Mouse (Mus musculus) frontal cortex, adult 2 months (tissue): ENCODE data around the gene Lingo4. TPM values are rescaled to one million over a fixed set of nuclear protein-coding genes. Genes with fewer than 3 reads are reported as not detected.
A peak's percentile ranks its signal among the peaks of the same experiment; 100 is the strongest.

Experiments used
- DNase-seq, 2 experiments: peaks; one replicate each; pipeline ENCODE4 v3.0.0; 2022; ENCODE audit warnings: low spot score in 1 of 2; ENCODE audit errors: extremely low spot score in 1 of 2
- polyA plus RNA-seq: library from polyadenylated mRNA; depleted of rRNA; stranded (reverse); fragments of >200 nt; gene quantifications from 2 replicates; pipeline ENCODE4 v1.2.3, GENCODE M21; 2012

Gene Lingo4
- polyA plus RNA-seq, 1 experiment = 0.40 TPM

DNA sequence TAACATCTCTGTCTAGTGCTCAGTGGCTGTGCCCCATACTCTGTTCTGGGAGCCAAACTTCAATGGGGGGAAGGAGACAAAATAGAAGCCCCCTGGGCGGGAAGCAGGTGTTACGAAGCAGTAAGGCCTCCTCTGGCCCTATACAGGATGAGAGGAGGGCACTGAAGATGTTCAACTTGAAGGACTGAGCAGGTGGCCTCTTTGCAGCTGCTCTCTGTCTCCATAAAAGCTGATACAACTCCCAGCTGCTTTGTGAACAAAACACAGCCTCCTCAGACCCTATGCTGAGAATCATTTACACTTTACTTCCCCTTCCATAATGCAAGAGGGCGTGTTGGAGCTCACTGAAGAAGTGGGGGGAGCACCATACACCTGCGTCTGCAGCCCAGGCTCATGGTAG, 11.6 kb upstream of the Lingo4 start:
- no peak for DNase-seq

- DNase-seq = no peak
These were observed 10.9 kb upstream of the Lingo4 start for GRCm38 (mm10) chr3:94387391-94387790.

- no peak for DNase-seq
These were observed 10.3 kb upstream of the Lingo4 start for GRCm38 (mm10) chr3:94388047-94388446.

- no peak for DNase-seq
These were observed 8.9 kb upstream of the Lingo4 start for GRCm38 (mm10) chr3:94389420-94389819.

- DNase-seq = no peak
These were observed 7.3 kb upstream of the Lingo4 start for GRCm38 (mm10) chr3:94391001-94391400.

GRCm38 (mm10) chr3:94392128-94392527, 6.2 kb upstream of the Lingo4 start:
- no peak for DNase-seq

- DNase-seq = no peak
These were observed 5.3 kb upstream of the Lingo4 start for GRCm38 (mm10) chr3:94393049-94393448.

DNA sequence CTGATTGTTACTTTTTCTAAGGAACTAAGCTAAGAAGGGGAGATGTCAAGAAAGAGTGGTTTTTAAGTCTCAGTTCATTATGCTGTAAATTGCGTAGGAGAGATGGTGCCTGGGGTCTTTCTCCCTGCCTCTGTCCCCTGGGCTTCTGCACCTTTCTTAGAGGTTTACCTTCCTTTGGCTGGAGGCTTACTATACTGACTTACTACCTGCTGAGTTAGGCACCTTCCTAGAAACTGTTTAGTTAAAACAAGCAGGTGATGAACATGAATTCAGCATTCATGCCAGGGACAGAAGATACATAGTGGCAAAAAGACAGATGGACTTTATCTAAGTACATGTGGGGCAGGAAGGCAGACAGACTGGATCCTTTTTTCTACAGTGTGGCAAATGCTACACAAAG, 2.0 kb upstream of the Lingo4 start:
- no peak for DNase-seq

DNA sequence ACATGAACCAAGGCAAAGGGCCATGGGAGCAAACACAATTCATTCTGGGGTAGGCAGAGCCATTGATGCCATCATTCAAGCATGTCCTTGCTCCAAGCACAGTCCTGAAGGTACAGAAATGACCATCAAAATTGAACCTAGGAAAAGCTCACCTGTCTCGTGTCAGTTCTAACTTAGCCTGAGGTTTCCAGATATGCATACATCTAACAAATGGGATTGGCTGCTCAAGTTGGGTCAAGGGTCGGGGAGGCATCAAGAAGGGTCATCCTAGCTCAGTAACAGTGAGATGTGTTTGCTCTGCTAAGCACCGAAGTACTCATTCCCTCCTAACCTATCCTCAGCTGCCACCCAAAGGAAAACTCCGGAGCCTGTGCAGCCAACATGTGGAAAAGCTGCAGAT, 1.5 kb upstream of the Lingo4 start:
- DNase-seq = no peak

DNA sequence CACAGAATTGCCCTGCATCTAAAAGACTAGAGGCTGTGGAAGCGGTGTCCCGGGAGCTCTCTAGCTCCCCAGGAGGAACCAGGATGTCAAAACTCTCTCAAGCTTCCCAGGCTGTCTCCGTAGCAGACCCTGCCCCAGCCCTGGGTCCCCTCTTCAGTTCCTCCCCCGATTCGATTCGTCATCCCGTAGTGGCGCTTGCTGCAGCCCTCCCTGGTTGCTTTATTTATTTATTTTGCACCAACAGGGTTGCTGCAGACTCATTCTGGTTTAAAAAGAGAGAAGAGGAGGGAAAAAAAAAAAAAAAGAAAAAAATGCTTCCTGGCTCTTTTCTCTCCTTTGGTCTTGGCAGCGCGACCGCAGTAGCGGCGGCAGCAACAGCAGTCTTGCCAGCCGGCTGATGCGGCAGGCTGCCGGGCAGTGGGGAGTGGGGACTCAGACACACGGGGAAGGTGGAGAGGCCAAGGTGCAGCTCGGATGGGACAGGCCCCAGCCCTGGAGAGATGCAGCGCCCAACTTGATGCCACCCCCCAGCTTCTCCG, 695 bp downstream of the Lingo4 start:
- no peak for DNase-seq

GRCm38 (mm10) chr3:94399663-94400310, 1.5 kb downstream of the Lingo4 start:
- no peak for DNase-seq

DNA sequence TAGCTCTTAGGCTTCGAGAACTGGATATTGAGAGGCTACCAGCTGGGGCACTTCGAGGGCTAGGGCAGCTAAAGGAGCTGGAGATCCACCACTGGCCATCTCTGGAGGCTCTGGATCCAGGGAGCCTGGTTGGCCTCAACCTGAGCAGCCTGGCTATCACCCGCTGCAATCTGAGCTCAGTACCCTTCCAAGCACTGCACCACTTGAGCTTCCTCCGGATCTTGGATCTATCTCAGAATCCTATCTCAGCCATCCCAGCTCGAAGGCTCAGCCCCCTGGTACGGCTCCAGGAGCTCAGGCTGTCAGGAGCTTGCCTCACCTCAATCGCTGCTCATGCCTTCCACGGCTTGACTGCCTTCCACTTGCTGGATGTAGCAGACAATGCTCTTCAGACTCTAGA, 4.1 kb downstream of the Lingo4 start:
- no peak for DNase-seq

DNA sequence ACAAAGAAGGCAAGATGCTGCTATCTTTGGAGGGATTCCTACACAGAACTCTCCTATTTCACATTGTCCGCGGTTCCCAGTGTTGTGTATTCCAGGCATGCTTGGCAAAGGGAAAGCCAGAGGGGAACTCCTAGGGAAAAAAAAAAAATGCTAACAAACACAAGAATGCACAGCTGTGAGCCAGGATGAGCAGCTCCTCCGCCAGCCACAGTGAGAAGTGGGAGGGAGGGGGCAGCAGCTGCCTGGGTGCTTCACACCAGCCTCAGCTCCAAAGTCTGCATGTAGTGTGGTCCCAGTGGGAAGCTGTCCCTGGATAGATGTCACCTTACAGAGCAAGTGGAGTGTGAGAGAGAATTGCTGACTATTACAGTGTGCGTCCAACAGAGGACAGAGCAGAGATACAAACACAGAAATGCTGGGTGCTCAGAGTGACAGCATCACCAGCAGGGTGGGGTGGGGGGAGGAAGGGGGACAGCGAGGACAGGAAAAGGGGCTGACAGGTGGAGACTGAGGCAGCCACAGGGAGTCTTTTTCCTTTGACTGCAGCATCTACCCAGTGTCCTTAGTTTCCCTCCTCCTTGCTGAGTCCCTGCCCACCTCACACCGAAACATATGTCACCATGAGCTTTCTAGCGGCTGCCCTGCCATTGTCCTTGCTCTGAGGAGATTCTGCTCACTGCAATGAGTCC, 6.2 kb downstream of the Lingo4 start:
- DNase-seq = peak; percentile 40 to 72

- no peak for DNase-seq
These were observed 7.2 kb downstream of the Lingo4 start for GRCm38 (mm10) chr3:94405561-94405960.

DNA sequence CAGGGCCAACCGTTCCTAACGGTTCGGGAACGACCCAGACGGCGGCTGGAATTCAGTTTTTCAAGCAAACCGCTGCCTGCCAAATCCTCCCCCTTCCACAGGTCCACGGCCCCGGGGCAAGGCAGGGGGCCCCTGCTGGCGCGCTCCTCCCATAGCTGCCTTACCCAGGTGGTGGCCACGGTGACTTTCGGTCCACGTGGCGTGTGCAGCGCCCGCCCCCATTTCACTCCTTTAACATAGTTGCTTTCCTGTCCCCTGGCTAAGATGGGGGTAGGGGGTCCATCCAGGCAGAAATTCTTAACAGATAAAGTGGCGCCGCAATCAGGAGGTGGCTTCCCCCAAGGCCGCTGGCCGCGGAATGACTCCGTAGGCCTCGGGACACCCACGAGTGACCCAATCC, 14.2 kb downstream of the Lingo4 start:
- DNase-seq = no peak

DNA sequence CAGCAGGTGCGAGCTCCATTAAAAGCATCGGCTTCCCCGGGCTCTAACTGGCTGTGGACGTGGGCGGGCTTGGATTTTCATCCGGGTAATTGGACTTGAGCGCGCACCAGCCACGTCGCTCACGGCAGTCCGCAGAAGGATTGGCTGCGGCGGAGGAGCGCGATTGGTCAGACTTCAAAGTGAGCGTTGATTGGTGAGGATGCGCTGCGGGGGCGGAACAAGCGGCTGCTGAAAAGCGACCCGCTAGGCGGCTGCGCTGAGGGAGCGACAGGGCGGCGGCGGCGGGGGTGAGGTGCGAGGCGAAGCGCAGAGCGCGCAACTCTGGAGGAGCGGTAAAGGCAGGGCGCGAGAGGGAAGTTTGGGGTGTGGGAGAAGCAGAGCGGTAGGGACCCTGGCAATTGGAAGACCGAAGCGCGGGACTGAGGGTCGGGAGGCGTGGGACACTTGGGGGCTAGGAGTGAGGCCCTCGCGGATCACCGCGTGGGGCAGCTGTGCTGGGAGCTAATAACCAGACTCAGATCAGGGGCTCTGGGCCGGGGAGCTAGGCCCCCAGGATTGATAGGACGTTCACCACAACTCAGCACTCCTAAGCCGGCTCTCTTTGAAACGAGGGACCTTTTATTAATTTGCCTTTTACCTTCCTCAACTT, 14.8 kb downstream of the Lingo4 start, which contains the start of gene Tdrkh:
TSS of gene Tdrkh (plus strand) at position 243 of the 649 bp plus-strand sequence.
- peak; percentile 98 to 99 for DNase-seq

DNA sequence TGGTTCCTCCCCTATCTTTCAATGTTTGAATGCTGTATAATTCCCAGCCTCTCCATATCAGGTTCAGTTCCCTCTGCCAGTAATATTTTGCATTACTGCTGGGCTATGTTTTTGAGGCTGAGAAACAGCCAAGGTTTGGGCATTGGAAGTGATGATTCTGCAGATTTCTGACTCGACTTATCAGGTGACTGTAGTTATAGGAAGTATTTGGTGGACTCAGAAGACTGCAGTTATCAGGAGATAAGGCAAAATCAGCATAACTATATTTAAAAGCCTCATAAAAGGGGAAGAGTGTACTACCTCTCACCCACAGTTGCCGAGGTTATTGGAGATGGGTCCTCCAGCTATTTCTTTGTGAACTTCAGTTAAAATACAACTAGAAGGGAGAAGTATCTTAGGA, 32.7 kb downstream of the Lingo4 start:
- DNase-seq = no peak

GRCm38 (mm10) chr3:94434305-94434704, 36.0 kb downstream of the Lingo4 start:
- DNase-seq = no peak

- DNase-seq = no peak
These were observed 38.1 kb downstream of the Lingo4 start for GRCm38 (mm10) chr3:94436420-94436819.

- peak in 1 of 2 experiments; percentile 52 for DNase-seq
These were observed 42.9 kb downstream of the Lingo4 start for GRCm38 (mm10) chr3:94441182-94441581.

- DNase-seq = peak; percentile 77 to 97
These were observed 44.8 kb downstream of the Lingo4 start, which contains the start of gene Mrpl9 for GRCm38 (mm10) chr3:94442951-94443596. Gene Mrpl9, plus strand, starts transcription at chr3:94443318.
